Mouse (Mus musculus) testis, adult 2 months (tissue): ENCODE results near the gene Ksr1. TPM values are rescaled to one million over a fixed set of nuclear protein-coding genes. Genes with fewer than 3 reads are reported as not detected.

Experiments used
- H3K27ac ChIP-seq: fragments of 200-500 bp; 2 replicates; pipeline ENCODE4 v1.5.1; 2012; ENCODE audit warnings: low read depth, low read length; ENCODE audit not compliant: control insufficient read depth, insufficient read depth
- H3K27me3 ChIP-seq: fragments of 200-500 bp; 2 replicates; pipeline ENCODE4 v1.6.1; 2012; ENCODE audit warnings: mild to moderate bottlenecking, low read length, moderate library complexity; ENCODE audit not compliant: control insufficient read depth, insufficient read depth
- H3K36me3 ChIP-seq: fragments of 200-500 bp; 2 replicates; pipeline ENCODE4 v1.6.1; 2012; ENCODE audit warnings: mild to moderate bottlenecking, low read length; ENCODE audit not compliant: control insufficient read depth, insufficient read depth
- H3K4me1 ChIP-seq: fragments of 200-500 bp; 2 replicates; pipeline ENCODE4 v1.6.1; 2012; ENCODE audit warnings: low read length; ENCODE audit not compliant: control insufficient read depth, insufficient read depth
- H3K4me3 ChIP-seq: fragments of 200-500 bp; 2 replicates; pipeline ENCODE4 v1.5.1; 2012; ENCODE audit warnings: low read depth, mild to moderate bottlenecking, low read length, moderate library complexity, mixed read lengths; ENCODE audit not compliant: control insufficient read depth
- CTCF ChIP-seq: fragments of 200-500 bp; IDR thresholded peaks from 2 replicates; pipeline ENCODE4 v1.5.1; 2012; ENCODE audit warnings: low read depth, mild to moderate bottlenecking, inconsistent platforms, low read length, moderate library complexity; ENCODE audit not compliant: control insufficient read depth, insufficient read depth, insufficient replicate concordance
- POLR2A ChIP-seq: fragments of 200-500 bp; IDR thresholded peaks from 2 replicates; pipeline ENCODE4 v1.6.1; 2012; ENCODE audit warnings: low read depth, mild to moderate bottlenecking, inconsistent platforms, low read length, moderate library complexity; ENCODE audit not compliant: control insufficient read depth
- polyA plus RNA-seq: library from polyadenylated mRNA; depleted of rRNA; stranded (reverse); fragments of >200 nt; gene quantifications from 2 replicates; pipeline ENCODE4 v1.2.3, GENCODE M21; 2012

Ksr1 gene
- polyA plus RNA-seq, 1 experiment: 6.7 TPM

GRCm38 (mm10) chr11:79102280-79102679 lies 43.9 kb downstream of the Ksr1 start:
- Histone ChIP-seq H3K27me3 (no peaks in the 10 kb centered on the region), H3K4me1 (no peaks in the 10 kb centered on the region), H3K27ac (no peak overlapping the region), H3K4me3 (no peak overlapping the region), H3K36me3 (no peaks in the 10 kb centered on the region)
- TF ChIP-seq POLR2A (no peak), CTCF (no peak; the same call in 1 of the 2 replicates)

- H3K36me3 ChIP-seq: no peaks in the 10 kb centered on the region
- H3K4me1 ChIP-seq: no peaks in the 10 kb centered on the region
- no peak overlapping the region for H3K4me3 ChIP-seq
- no peak overlapping the region for H3K27ac ChIP-seq
- no peaks in the 10 kb centered on the region for H3K27me3 ChIP-seq
- no peak for TF ChIP-seq POLR2A
- TF ChIP-seq CTCF: no peak
Measured at GRCm38 (mm10) chr11:79101568-79101967, 44.6 kb downstream of the Ksr1 start.

- Histone ChIP-seq H3K4me3 (no peak overlapping the region), H3K36me3 (no peaks in the 10 kb centered on the region), H3K27me3 (no peaks in the 10 kb centered on the region), H3K4me1 (peaks cover 4% of the 10 kb centered on the region), H3K27ac (peak overlapping the region; percentile 67)
- TF ChIP-seq POLR2A (no peak), CTCF (no peak)
Measured at GRCm38 (mm10) chr11:79099032-79099431, 47.2 kb downstream of the Ksr1 start.

DNA sequence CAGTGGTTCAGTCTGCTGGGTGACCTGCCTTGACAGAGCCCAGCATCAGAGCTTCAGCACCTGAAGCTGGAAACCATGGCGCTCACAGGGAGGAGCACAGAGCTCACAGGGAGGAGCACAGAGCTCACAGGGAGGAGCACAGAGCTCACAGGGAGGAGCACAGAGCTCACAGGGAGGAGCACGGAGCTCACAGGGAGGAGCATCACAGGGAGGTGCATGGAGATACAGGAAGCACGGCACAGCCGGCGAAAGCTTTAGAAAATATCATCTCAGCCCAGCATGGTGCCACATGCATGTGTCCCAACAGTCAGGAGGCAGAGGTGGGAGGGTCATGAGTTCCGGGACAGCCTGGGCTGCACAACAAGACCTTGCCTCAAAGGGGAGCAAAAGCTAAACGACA lies 48.5 kb downstream of the Ksr1 start:
- H3K27ac ChIP-seq: no peak overlapping the region
- no peak overlapping the region for H3K4me3 ChIP-seq
- no peaks in the 10 kb centered on the region for H3K36me3 ChIP-seq
- no peak for TF ChIP-seq POLR2A
- no peak for TF ChIP-seq CTCF
- peaks cover 6% of the 10 kb centered on the region for H3K4me1 ChIP-seq
- no peaks in the 10 kb centered on the region for H3K27me3 ChIP-seq

DNA sequence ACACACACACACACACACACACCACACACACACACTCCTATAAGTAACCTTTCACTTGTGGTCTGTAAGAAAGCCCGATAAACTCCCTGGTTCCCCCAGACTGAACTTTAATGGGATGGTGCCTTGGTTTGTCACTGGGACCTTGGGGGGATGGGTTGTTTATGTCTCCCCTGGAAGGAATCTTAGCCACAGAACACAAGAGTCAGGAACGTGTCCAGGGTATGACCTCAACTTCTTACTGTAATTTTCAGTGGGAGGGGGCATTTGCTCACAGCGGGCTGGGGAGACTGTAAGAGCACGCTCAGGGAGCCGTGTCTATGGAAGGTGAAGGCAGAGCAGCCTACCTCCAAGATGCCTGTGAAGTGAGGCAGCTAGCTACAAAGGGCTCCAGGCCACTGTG lies 49.5 kb downstream of the Ksr1 start:
- Histone ChIP-seq H3K27ac (no peak overlapping the region), H3K27me3 (no peaks in the 10 kb centered on the region), H3K4me1 (peaks cover 6% of the 10 kb centered on the region), H3K4me3 (no peak overlapping the region), H3K36me3 (no peaks in the 10 kb centered on the region)
- TF ChIP-seq POLR2A (no peak), CTCF (no peak)

DNA sequence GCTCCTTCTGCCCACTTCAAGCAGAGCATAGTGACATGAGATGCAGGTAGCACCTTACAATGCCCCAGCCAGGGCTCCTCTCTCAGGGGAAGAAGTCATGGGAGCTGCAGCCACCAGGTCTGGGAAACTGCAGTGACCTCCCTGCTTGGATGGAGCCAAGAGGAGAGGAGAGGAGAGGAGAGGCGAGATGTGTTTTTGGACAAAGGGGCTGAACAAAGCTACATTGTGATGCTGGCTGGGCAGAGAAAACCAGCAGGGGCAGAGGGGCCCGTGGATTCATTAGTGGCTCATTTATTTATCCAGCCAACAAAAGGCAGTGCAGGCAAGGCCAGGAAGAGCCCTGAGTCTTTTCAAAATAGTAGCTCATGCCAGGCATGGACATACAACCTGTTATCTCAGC lies 50.5 kb downstream of the Ksr1 start:
- TF ChIP-seq POLR2A (no peak), CTCF (no peak)
- Histone ChIP-seq H3K27me3 (no peaks in the 10 kb centered on the region), H3K36me3 (no peaks in the 10 kb centered on the region), H3K27ac (peak overlapping the region; percentile 75), H3K4me1 (peaks cover 6% of the 10 kb centered on the region), H3K4me3 (no peak overlapping the region)

- Histone ChIP-seq H3K27me3 (no peaks in the 10 kb centered on the region), H3K27ac (peak overlapping the region; percentile 75), H3K4me1 (peaks cover 6% of the 10 kb centered on the region), H3K4me3 (no peak overlapping the region), H3K36me3 (no peaks in the 10 kb centered on the region)
- no peak for TF ChIP-seq POLR2A
- TF ChIP-seq CTCF: no peak
Measured at GRCm38 (mm10) chr11:79094727-79095126, 51.5 kb downstream of the Ksr1 start.
